Mouse (Mus musculus) embryonic stem cell, embryonic (primary cell): Measurements from ENCODE around the gene Golga2.

Experiments used
- CTCF ChIA-PET, 4 experiments: fragments of 300-600 bp in 2 of 4; fragments of 350-600 bp in 2 of 4; sonication (Branson Sonifier 250); formaldehyde crosslinking; loops; one replicate each; lab custom pipeline; 2022; ENCODE audit warnings: inconsistent platforms in 2 of 4; lab: Charles Lee
- POLR2A ChIA-PET, 4 experiments: fragments of 300-600 bp in 2 of 4; fragments of 350-600 bp in 2 of 4; sonication (Branson Sonifier 250); formaldehyde crosslinking; loops; one replicate each; lab custom pipeline; 2022; ENCODE audit warnings: antibody characterized with exemption in 4 of 4, inconsistent platforms in 1 of 4; lab: Charles Lee

The Golga2 gene

GRCm38 (mm10) chr2:32356216-32356615 is 69.0 kb downstream of the Golga2 start:
- ChIA-PET POLR2A (interaction anchor here in 1 of 4 experiments (0.7 kb wide), 1 partner anchor 26 kb away, joined by 3 read pairs; the partner anchor contains the start of gene 1110008P14Rik), CTCF (interaction anchor here in 3 of 4 experiments (0.5 to 3.2 kb wide), 5 partner anchors 48 to 275 kb away, joined by 3 to 15 read pairs (median 4); no protein-coding TSS in a partner anchor)
